ENCODE assay signal across 12 mouse cellular contexts in genomic region chr4:134019210-134019609, GRCm38 (mm10). TPM values are rescaled to one million over a fixed set of nuclear protein-coding genes. Genes with fewer than 3 reads are reported as not detected.
DNase-seq lines count a peak whose midpoint lies in the region; ATAC-seq lines count a peak whose summit lies in the region.
"Had no signal": no experiment of that assay in that cellular context is flagged by ENCODE, and none has a peak within 500 bp of the region (broad histone marks: within the 10 kb centered on the region; RNA-seq: fewer than 3 reads in every experiment).

No protein-coding gene starts in this region.

- peak overlapping the region; percentile 81 for H3K27ac ChIP-seq in heart, embryonic 10.5 days
- H3K27ac ChIP-seq in embryonic facial prominence, embryonic 12.5 days, result no peak overlapping the region
- H3K27ac ChIP-seq in limb, embryonic 11.5 days (replicated peaks; ENCODE audit: low read depth, low read length), result no peak overlapping the region
- H3K27ac ChIP-seq in neural tube, embryonic 12.5 days, result no peak overlapping the region
- H3K27ac ChIP-seq: embryonic facial prominence, embryonic 15.5 days had no signal

- no peaks in the 10 kb centered on the region for H3K9me3 ChIP-seq in heart, embryonic 10.5 days
- no peaks in the 10 kb centered on the region for H3K9me3 ChIP-seq in embryonic facial prominence, embryonic 12.5 days
- no peaks in the 10 kb centered on the region for H3K9me3 ChIP-seq in limb, embryonic 11.5 days (ENCODE audit: control insufficient read depth, low read length)
- H3K9me3 ChIP-seq in neural tube, embryonic 12.5 days, result no peaks in the 10 kb centered on the region
- H3K9me3 ChIP-seq: embryonic facial prominence, embryonic 15.5 days had no signal

- ATAC-seq in embryonic facial prominence, embryonic 12.5 days (ENCODE audit: insufficient number of reproducible peaks, insufficient read depth, low FRiP score, low TSS enrichment), result no peak
- no peak for ATAC-seq in limb, embryonic 11.5 days (ENCODE audit: insufficient number of reproducible peaks, low FRiP score, low TSS enrichment, low read depth)
- 0 out of 2 replicates have a peak, but pooled peaks have one; percentile 30 for ATAC-seq in neural tube, embryonic 12.5 days (ENCODE audit: low FRiP score, low read depth)

- peaks cover 53% of the 10 kb centered on the region for H3K4me1 ChIP-seq in heart, embryonic 10.5 days
- H3K4me1 ChIP-seq in embryonic facial prominence, embryonic 12.5 days, result peaks cover 45% of the 10 kb centered on the region
- H3K4me1 ChIP-seq in limb, embryonic 11.5 days (ENCODE audit: control insufficient read depth, insufficient read depth, low read length), result peaks cover 43% of the 10 kb centered on the region
- peaks cover 47% of the 10 kb centered on the region for H3K4me1 ChIP-seq in neural tube, embryonic 12.5 days

- peak; percentile 77 for DNase-seq in heart, embryonic 10.5 days (ENCODE audit: low spot score)
- DNase-seq in heart, postnatal 4 days, result no peak
- DNase-seq in limb, embryonic 11.5 days (ENCODE audit: low spot score), result peak; percentile 57
- DNase-seq in thymus, postnatal 25 days, result no peak
- no peak for DNase-seq in layer of hippocampus, adult 9-11 months
- DNase-seq in cerebellum, adult 11 months, result no peak
- DNase-seq: heart, adult 11 months; kidney, postnatal 10 days had no signal

- no peaks in the 10 kb centered on the region for H3K27me3 ChIP-seq in heart, embryonic 10.5 days (ENCODE audit: insufficient read depth, poor library complexity, severe bottlenecking)
- peaks cover 25% of the 10 kb centered on the region for H3K27me3 ChIP-seq in embryonic facial prominence, embryonic 12.5 days
- H3K27me3 ChIP-seq in limb, embryonic 11.5 days (ENCODE audit: control insufficient read depth, insufficient read depth, low read length), result no peaks in the 10 kb centered on the region
- H3K27me3 ChIP-seq in neural tube, embryonic 12.5 days (replicated peaks), result peaks cover 8% of the 10 kb centered on the region; the same call in 1 of the 2 replicates

- peak overlapping the region; percentile 63 for H3K4me3 ChIP-seq in heart, embryonic 10.5 days
- no peak overlapping the region for H3K4me3 ChIP-seq in embryonic facial prominence, embryonic 12.5 days
- peak overlapping the region; percentile 30; the same call in 1 of the 2 replicates for H3K4me3 ChIP-seq in limb, embryonic 11.5 days (ENCODE audit: low read depth, low read length)
- no peak overlapping the region for H3K4me3 ChIP-seq in neural tube, embryonic 12.5 days
- H3K4me3 ChIP-seq: embryonic facial prominence, embryonic 15.5 days had no signal

- WGBS in heart, embryonic 10.5 days, result 0% methylated on average over 10 of the region's 10 CpGs
- 0% methylated on average over 9 of the region's 10 CpGs for WGBS in embryonic facial prominence, embryonic 12.5 days
- WGBS in limb, embryonic 11.5 days, result 2% methylated on average over 9 of the region's 10 CpGs
- 1% methylated on average over 9 of the region's 10 CpGs for WGBS in neural tube, embryonic 12.5 days

- H3K4me2 ChIP-seq in embryonic facial prominence, embryonic 12.5 days (replicated peaks), result peak overlapping the region; percentile 56; the same call in 1 of the 2 replicates
- H3K4me2 ChIP-seq in limb, embryonic 11.5 days (ENCODE audit: low read depth, severe bottlenecking), result peak overlapping the region; percentile 76; the same call in 1 of the 2 replicates
- peak overlapping the region; percentile 70 for H3K4me2 ChIP-seq in neural tube, embryonic 12.5 days (replicated peaks)
- H3K4me2 ChIP-seq: embryonic facial prominence, embryonic 15.5 days had no signal

- H3K36me3 ChIP-seq in heart, embryonic 10.5 days, result no peaks in the 10 kb centered on the region
- H3K36me3 ChIP-seq in embryonic facial prominence, embryonic 12.5 days, result no peaks in the 10 kb centered on the region
- no peaks in the 10 kb centered on the region for H3K36me3 ChIP-seq in limb, embryonic 11.5 days (ENCODE audit: control insufficient read depth, insufficient read depth, low read length)
- no peaks in the 10 kb centered on the region for H3K36me3 ChIP-seq in neural tube, embryonic 12.5 days
- H3K36me3 ChIP-seq: embryonic facial prominence, embryonic 15.5 days had no signal

- no peak overlapping the region for H3K9ac ChIP-seq in embryonic facial prominence, embryonic 12.5 days
- no peak overlapping the region for H3K9ac ChIP-seq in limb, embryonic 11.5 days (ENCODE audit: low read length)
- H3K9ac ChIP-seq in neural tube, embryonic 12.5 days, result no peak overlapping the region
- H3K9ac ChIP-seq: embryonic facial prominence, embryonic 15.5 days had no signal

RNA-seq across cellular contexts. Expression of gene Lin28a, which starts 0.6 kb away (rescaled TPM):
- 4.4 and 12.4 TPM in 2 replicates for polyA plus RNA-seq in heart, embryonic 10.5 days (2016; fragmentation: Nextera tagmentation; extraction: Ambion mirVana)
- under 1 TPM; 0.27 to 0.29 TPM for total RNA-seq in heart, postnatal 4 days (2021)
- polyA plus RNA-seq in embryonic facial prominence, embryonic 12.5 days (2016; fragmentation: Nextera tagmentation; extraction: Ambion mirVana), result 0.50 and 0.67 TPM in 2 replicates
- 1.4 and 2.3 TPM in 2 replicates for polyA plus RNA-seq in limb, embryonic 11.5 days (2014; fragmentation: Nextera tagmentation; extraction: Ambion mirVana)
- polyA plus RNA-seq in neural tube, embryonic 12.5 days (2016; fragmentation: Nextera tagmentation; extraction: Ambion mirVana), result 0.84 and 1.9 TPM in 2 replicates
- polyA plus RNA-seq: embryonic facial prominence, embryonic 15.5 days had no signal

RNA-seq across cellular contexts. Expression of gene Dhdds, which starts 18.5 kb away (rescaled TPM):
- 34.1 and 39.0 TPM in 2 replicates for polyA plus RNA-seq in heart, embryonic 10.5 days (2016; fragmentation: Nextera tagmentation; extraction: Ambion mirVana)
- total RNA-seq in heart, postnatal 4 days (2021), result 10 to 100 TPM; 39.1 to 40.7 TPM
- polyA plus RNA-seq in embryonic facial prominence, embryonic 12.5 days (2016; fragmentation: Nextera tagmentation; extraction: Ambion mirVana), result 45.3 and 50.3 TPM in 2 replicates
- 41.9 and 43.4 TPM in 2 replicates for polyA plus RNA-seq in limb, embryonic 11.5 days (2014; fragmentation: Nextera tagmentation; extraction: Ambion mirVana)
- polyA plus RNA-seq in neural tube, embryonic 12.5 days (2016; fragmentation: Nextera tagmentation; extraction: Ambion mirVana), result 41.1 and 42.7 TPM in 2 replicates

RNA-seq across cellular contexts. Expression of gene Zfp683, which starts 34.4 kb away (rescaled TPM):
- polyA plus RNA-seq in heart, embryonic 10.5 days (2016; fragmentation: Nextera tagmentation; extraction: Ambion mirVana), result not detected in 2 replicates
- not detected for total RNA-seq in heart, postnatal 4 days (2021)
- not detected in 2 replicates for polyA plus RNA-seq in embryonic facial prominence, embryonic 12.5 days (2016; fragmentation: Nextera tagmentation; extraction: Ambion mirVana)
- polyA plus RNA-seq in limb, embryonic 11.5 days (2014; fragmentation: Nextera tagmentation; extraction: Ambion mirVana), result not detected in 2 replicates
- not detected in 2 replicates for polyA plus RNA-seq in neural tube, embryonic 12.5 days (2016; fragmentation: Nextera tagmentation; extraction: Ambion mirVana)
- polyA plus RNA-seq: embryonic facial prominence, embryonic 15.5 days; liver, embryonic 16.5 days had no signal

RNA-seq across cellular contexts. Expression of gene Crybg2, which starts 41.4 kb away (rescaled TPM):
- 0.78 and 2.7 TPM in 2 replicates for polyA plus RNA-seq in heart, embryonic 10.5 days (2016; fragmentation: Nextera tagmentation; extraction: Ambion mirVana)
- not detected for total RNA-seq in heart, postnatal 4 days (2021)
- 2.9 and 4.0 TPM in 2 replicates for polyA plus RNA-seq in embryonic facial prominence, embryonic 12.5 days (2016; fragmentation: Nextera tagmentation; extraction: Ambion mirVana)
- 3.7 and 4.4 TPM in 2 replicates for polyA plus RNA-seq in limb, embryonic 11.5 days (2014; fragmentation: Nextera tagmentation; extraction: Ambion mirVana)
- polyA plus RNA-seq in neural tube, embryonic 12.5 days (2016; fragmentation: Nextera tagmentation; extraction: Ambion mirVana), result 0.65 and 1.5 TPM in 2 replicates

RNA-seq across cellular contexts. Expression of gene Hmgn2, which starts 50.8 kb away (rescaled TPM):
- polyA plus RNA-seq in heart, embryonic 10.5 days (2016; fragmentation: Nextera tagmentation; extraction: Ambion mirVana), result 2,048 and 2,274 TPM in 2 replicates
- 100 to 1,000 TPM; 484 to 489 TPM for total RNA-seq in heart, postnatal 4 days (2021)
- 2,853 and 3,017 TPM in 2 replicates for polyA plus RNA-seq in embryonic facial prominence, embryonic 12.5 days (2016; fragmentation: Nextera tagmentation; extraction: Ambion mirVana)
- 3,322 and 3,460 TPM in 2 replicates for polyA plus RNA-seq in limb, embryonic 11.5 days (2014; fragmentation: Nextera tagmentation; extraction: Ambion mirVana)
- polyA plus RNA-seq in neural tube, embryonic 12.5 days (2016; fragmentation: Nextera tagmentation; extraction: Ambion mirVana), result 2,314 and 2,342 TPM in 2 replicates

Comparison
In these comparisons a context has a peak if more than half of its experiments do, and no peak if none do; other contexts are left out.
1. DNase-seq: peak in heart, embryonic 10.5 days (single experiment) and limb, embryonic 11.5 days (single experiment); none in heart, postnatal 4 days (single experiment), thymus, postnatal 25 days (single experiment), layer of hippocampus, adult 9-11 months (single experiment) and cerebellum, adult 11 months (single experiment).
2. H3K4me3 ChIP-seq: peak in heart, embryonic 10.5 days (single experiment) and limb, embryonic 11.5 days (single experiment); none in embryonic facial prominence, embryonic 12.5 days (single experiment) and neural tube, embryonic 12.5 days (single experiment).
3. Peak in every context shown above with its lines, with median percentiles within 50 percentile points of each other: H3K4me2 ChIP-seq.